Mouse (Mus musculus) splenic B cell, adult 2 months (primary cell): ENCODE measurements around the gene Abhd17a.
A peak's percentile ranks its signal among the peaks of the same experiment; 100 is the strongest.

Source experiments
- DNase-seq: peaks from one replicate; pipeline ENCODE4 v3.0.0-alpha.2; 2011; ENCODE audit warnings: low read depth, low spot score
- H3K27me3 ChIP-seq: 2 replicates; pipeline ENCODE4 v1.6.1; 2012; ENCODE audit warnings: mild to moderate bottlenecking, low read length, moderate library complexity, mixed read lengths; ENCODE audit not compliant: control insufficient read depth, poor library complexity, insufficient read depth, severe bottlenecking
- H3K36me3 ChIP-seq: 2 replicates; pipeline ENCODE4 v1.6.1; 2012; ENCODE audit warnings: mild to moderate bottlenecking, low read length, moderate library complexity, mixed read lengths; ENCODE audit not compliant: control insufficient read depth, poor library complexity, insufficient read depth, severe bottlenecking

The Abhd17a gene

GRCm38 (mm10) chr10:80574896-80575295 is 15.2 kb downstream of the Abhd17a start:
- Histone ChIP-seq H3K36me3 (no peaks in the 10 kb centered on the region), H3K27me3 (no peaks in the 10 kb centered on the region)
- no peak for DNase-seq

GRCm38 (mm10) chr10:80573944-80574343 is 16.2 kb downstream of the Abhd17a start:
- Histone ChIP-seq H3K27me3 (no peaks in the 10 kb centered on the region), H3K36me3 (no peaks in the 10 kb centered on the region)
- DNase-seq = no peak

- no peak for DNase-seq
- Histone ChIP-seq H3K36me3 (peaks cover 3% of the 10 kb centered on the region; the same call in 1 of the 2 replicates), H3K27me3 (no peaks in the 10 kb centered on the region)
Observed at GRCm38 (mm10) chr10:80572477-80572876, 17.7 kb downstream of the Abhd17a start.

DNA sequence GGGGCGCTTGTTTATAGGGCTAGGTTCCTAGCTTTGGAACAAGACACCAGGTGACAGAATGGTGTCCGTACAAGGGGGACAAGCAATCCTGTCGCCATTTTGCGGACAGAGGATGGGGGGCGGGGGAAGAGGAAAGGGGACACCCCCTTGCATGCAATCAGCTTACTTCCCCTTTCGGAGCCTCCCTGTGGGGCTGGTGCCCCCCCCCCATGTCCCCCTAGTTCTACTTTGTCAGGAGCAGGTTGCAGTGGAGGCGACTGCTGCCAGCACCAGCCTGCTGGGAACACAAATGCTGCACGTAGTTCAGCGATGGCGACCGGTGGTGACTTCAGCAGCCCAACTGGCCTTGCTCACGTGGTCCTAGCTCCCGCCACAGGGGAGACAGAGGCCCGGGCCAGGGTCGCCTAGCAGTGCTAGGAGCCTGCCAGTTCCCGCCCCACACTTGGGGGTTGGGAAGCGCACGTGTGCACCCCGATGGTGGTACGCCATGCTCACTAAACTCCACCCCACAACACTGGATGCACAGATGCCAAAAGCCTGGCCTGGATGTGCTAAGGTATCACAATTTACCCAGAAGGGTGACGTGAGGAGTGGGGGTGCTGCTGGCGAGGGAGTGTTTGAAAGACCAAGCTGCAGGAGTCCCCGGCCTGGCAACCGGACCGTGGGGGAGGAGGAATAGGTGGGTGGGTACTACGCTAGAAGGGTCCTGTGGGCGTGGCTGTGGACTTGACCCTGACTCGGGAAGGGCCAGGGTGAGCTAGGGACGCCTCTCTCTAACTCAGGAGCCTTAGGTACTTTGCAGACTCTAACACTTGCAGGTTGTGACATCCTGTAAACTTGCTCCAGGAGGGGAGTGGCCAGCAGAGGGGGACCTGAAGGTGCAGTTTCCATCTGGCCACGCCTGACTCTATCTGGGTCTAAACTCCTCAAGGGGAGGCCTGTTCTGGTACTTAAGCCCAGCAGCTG is 19.0 kb downstream of the Abhd17a start:
- Histone ChIP-seq H3K27me3 (no peaks in the 10 kb centered on the region), H3K36me3 (peaks cover 3% of the 10 kb centered on the region; the same call in 1 of the 2 replicates)
- DNase-seq = peak; percentile 74

- DNase-seq = no peak
- Histone ChIP-seq H3K27me3 (no peaks in the 10 kb centered on the region), H3K36me3 (peaks cover 3% of the 10 kb centered on the region; the same call in 1 of the 2 replicates)
Observed at GRCm38 (mm10) chr10:80570419-80570818, 19.7 kb downstream of the Abhd17a start.

- Histone ChIP-seq H3K27me3 (no peaks in the 10 kb centered on the region), H3K36me3 (peaks cover 3% of the 10 kb centered on the region; the same call in 1 of the 2 replicates)
- peak; percentile 75 for DNase-seq
Observed at GRCm38 (mm10) chr10:80569664-80570066, 20.5 kb downstream of the Abhd17a start.

DNA sequence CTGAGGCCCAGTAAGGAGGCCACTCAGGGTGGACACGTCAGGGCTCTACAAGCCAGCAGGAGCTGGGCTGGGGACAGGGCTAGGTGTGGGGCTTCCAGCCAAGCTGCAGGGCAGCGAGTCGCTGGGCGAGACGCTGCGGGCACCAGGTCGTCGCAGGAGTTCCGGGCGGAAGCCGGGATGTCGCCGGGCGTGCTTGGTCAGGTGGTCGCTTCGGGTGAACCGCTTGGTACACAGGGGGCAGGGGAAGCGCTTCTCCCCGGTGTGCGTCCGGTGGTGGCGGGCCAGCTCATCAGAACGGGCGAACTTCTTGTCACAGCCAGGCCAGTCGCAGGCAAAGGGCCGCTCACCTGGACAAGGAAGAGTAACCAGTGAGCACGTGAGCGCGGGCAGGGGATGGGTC is 21.3 kb downstream of the Abhd17a start:
- no peak for DNase-seq
- Histone ChIP-seq H3K27me3 (no peaks in the 10 kb centered on the region), H3K36me3 (peaks cover 3% of the 10 kb centered on the region; the same call in 1 of the 2 replicates)

DNA sequence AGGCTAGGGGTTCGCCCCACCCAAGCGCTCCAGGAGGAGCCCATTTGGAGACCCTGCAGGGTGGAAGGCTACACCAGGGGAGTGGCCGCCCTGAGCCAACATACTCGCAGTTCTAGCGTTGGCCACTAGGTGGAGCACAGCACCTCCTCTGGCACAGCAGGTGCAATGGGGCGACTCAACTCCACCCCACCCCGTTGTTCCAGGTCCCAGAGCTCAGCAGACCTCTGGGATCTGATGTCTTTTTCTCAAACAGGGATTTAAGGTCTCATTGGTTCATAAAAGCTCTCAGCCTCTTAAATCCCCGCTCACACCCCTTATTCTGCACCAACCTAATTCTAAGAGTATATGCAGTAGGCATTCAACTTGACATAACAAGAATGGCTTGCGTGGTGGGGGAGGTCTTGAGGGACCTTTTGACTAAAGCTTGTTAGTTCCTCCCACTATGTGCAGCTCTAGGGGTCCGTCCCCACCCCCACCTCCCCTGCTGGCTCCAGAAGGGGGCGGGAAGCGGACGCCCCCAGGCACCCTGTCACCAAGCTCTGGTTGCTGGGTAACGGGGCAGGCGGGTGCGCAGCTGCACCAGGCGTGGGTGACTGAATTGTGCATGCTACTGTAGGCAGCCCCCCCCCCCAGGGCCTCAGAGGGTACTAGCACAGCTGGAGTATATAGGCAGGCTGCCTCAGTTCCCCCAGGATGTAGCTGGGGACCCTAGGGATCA is 23.6 kb downstream of the Abhd17a start:
- no peaks in the 10 kb centered on the region for H3K27me3 ChIP-seq
- peaks cover 3% of the 10 kb centered on the region; the same call in 1 of the 2 replicates for H3K36me3 ChIP-seq
- peak; percentile 92 for DNase-seq

- H3K27me3 ChIP-seq = no peaks in the 10 kb centered on the region
- H3K36me3 ChIP-seq = no peaks in the 10 kb centered on the region
- peak; percentile 95 for DNase-seq
Observed at GRCm38 (mm10) chr10:80561116-80561944, 28.8 kb downstream of the Abhd17a start, which contains the start of gene Rexo1. Rexo1 (minus strand) TSS chr10:80561560.

GRCm38 (mm10) chr10:80560621-80561020 is 29.5 kb downstream of the Abhd17a start:
- DNase-seq = no peak
- Histone ChIP-seq H3K27me3 (no peaks in the 10 kb centered on the region), H3K36me3 (no peaks in the 10 kb centered on the region)

GRCm38 (mm10) chr10:80559431-80559830 is 30.7 kb downstream of the Abhd17a start:
- Histone ChIP-seq H3K27me3 (no peaks in the 10 kb centered on the region), H3K36me3 (no peaks in the 10 kb centered on the region)
- no peak for DNase-seq

- no peaks in the 10 kb centered on the region; the same call in 1 of the 2 replicates for H3K36me3 ChIP-seq
- no peaks in the 10 kb centered on the region for H3K27me3 ChIP-seq
- DNase-seq = peak; percentile 65
Observed at GRCm38 (mm10) chr10:80557346-80557965, 32.7 kb downstream of the Abhd17a start.

DNA sequence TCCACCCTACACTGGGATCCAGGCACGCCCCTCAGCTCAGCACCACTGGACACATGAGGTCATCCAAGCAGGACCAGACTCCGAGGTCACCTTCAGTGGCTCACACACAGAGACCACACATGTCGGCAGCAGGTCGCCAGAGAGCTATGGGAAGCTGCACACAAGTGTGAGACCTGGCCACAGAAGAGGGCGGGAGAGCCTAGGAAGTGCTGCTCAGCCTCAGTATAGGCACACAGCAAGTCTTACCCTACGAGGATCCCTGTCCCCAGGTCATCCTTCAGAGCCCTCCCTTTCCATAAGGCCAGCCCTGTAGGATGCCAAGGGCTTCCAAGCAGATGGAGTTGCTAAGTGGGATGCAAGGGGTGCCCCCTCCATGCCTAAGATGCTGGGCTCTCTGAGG is 36.1 kb downstream of the Abhd17a start:
- no peak for DNase-seq
- H3K27me3 ChIP-seq = no peaks in the 10 kb centered on the region
- H3K36me3 ChIP-seq = peaks cover 6% of the 10 kb centered on the region

- peaks cover 6% of the 10 kb centered on the region for H3K36me3 ChIP-seq
- no peak for DNase-seq
- H3K27me3 ChIP-seq = no peaks in the 10 kb centered on the region
Observed at GRCm38 (mm10) chr10:80553575-80553974, 36.6 kb downstream of the Abhd17a start.
